Mouse (Mus musculus) limb, embryonic 13.5 days (tissue): ENCODE results near the gene Lman1l. TPM values are rescaled to one million over a fixed set of nuclear protein-coding genes. Genes with fewer than 3 reads are reported as not detected.

Experiments
- ATAC-seq: fragments of 200-750 bp; cut with Nextera tagmentation; 2 replicates; pipeline ENCODE4 v1.8.0; 2017; ENCODE audit warnings: low read depth, moderate number of reproducible peaks, moderate TSS enrichment; ENCODE audit not compliant: low FRiP score
- H3K27ac ChIP-seq: fragments of 300-500 bp; sonication (generic); 2 replicates; pipeline ENCODE4 v1.5.1; 2015; ENCODE audit warnings: inconsistent platforms, mild to moderate bottlenecking, moderate library complexity
- H3K27me3 ChIP-seq: fragments of 300-500 bp; sonication (generic); 2 replicates; pipeline ENCODE4 v1.6.1; 2015; ENCODE audit warnings: mild to moderate bottlenecking, inconsistent platforms
- H3K36me3 ChIP-seq: fragments of 300-500 bp; sonication (generic); 2 replicates; pipeline ENCODE4 v1.6.1; 2015; ENCODE audit warnings: inconsistent platforms, mild to moderate bottlenecking, moderate library complexity
- H3K4me1 ChIP-seq: fragments of 300-500 bp; sonication (generic); 2 replicates; pipeline ENCODE4 v1.6.1; 2015; ENCODE audit warnings: inconsistent platforms
- H3K4me2 ChIP-seq: fragments of 300-500 bp; sonication (generic); replicated peaks from 2 replicates; pipeline ENCODE4 v1.6.1; 2015; ENCODE audit warnings: inconsistent platforms, mild to moderate bottlenecking, moderate library complexity
- H3K4me3 ChIP-seq: fragments of 300-500 bp; sonication (generic); 2 replicates; pipeline ENCODE4 v1.5.1; 2015; ENCODE audit warnings: moderate library complexity, mild to moderate bottlenecking, inconsistent platforms
- H3K9ac ChIP-seq: fragments of 300-500 bp; sonication (generic); 2 replicates; pipeline ENCODE4 v1.6.1; 2015; ENCODE audit warnings: mild to moderate bottlenecking, inconsistent platforms
- H3K9me3 ChIP-seq: fragments of 300-500 bp; sonication (generic); 2 replicates; pipeline ENCODE4 v1.6.1; 2016; ENCODE audit warnings: inconsistent platforms
- WGBS: fragments of 180-500 bp; shearing (Covaris S2); methylation state at CpG from one replicate; pipeline ENCODE4 v1.1.7; 2015; 5-methylcytosine and 5-hydroxymethylcytosine counted together
- polyA plus RNA-seq: library from polyadenylated mRNA; unstranded; fragments of >200 nt; fragmentation: Nextera tagmentation; extraction: Ambion mirVana; gene quantifications from 2 replicates; pipeline ENCODE4 v1.2.1, GENCODE M21; 2015

Lman1l gene
- polyA plus RNA-seq, 1 experiment from 2014 or later, result not detected

DNA sequence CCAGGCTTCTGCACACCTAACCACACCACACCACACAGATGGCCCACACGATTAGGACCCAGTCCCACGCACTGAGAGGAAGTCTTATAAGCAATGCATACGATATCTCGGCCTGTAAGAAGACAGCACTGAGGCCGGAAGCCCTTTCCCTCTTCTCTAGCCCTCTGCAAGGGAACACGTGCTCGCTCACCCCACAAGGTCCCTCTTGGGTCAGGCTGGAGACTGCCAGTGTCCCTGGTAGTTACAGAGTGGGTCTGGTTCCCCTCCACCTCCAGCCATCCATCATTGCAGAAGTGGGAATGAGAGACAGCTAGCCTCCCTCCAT, 23.2 kb upstream of the Lman1l start:
- H3K9me3 ChIP-seq, result no peaks in the 10 kb centered on the region
- H3K4me3 ChIP-seq, result peak overlapping the region; percentile 74
- peaks cover 57% of the 10 kb centered on the region for H3K4me1 ChIP-seq
- H3K9ac ChIP-seq, result peak overlapping the region; percentile 93
- ATAC-seq, result no peak
- no peaks in the 10 kb centered on the region for H3K27me3 ChIP-seq
- 36% methylated on average over 7 of the region's 7 CpGs for WGBS
- H3K27ac ChIP-seq, result no peak overlapping the region
- peak overlapping the region; percentile 97 for H3K4me2 ChIP-seq
- H3K36me3 ChIP-seq, result peaks cover 15% of the 10 kb centered on the region

DNA sequence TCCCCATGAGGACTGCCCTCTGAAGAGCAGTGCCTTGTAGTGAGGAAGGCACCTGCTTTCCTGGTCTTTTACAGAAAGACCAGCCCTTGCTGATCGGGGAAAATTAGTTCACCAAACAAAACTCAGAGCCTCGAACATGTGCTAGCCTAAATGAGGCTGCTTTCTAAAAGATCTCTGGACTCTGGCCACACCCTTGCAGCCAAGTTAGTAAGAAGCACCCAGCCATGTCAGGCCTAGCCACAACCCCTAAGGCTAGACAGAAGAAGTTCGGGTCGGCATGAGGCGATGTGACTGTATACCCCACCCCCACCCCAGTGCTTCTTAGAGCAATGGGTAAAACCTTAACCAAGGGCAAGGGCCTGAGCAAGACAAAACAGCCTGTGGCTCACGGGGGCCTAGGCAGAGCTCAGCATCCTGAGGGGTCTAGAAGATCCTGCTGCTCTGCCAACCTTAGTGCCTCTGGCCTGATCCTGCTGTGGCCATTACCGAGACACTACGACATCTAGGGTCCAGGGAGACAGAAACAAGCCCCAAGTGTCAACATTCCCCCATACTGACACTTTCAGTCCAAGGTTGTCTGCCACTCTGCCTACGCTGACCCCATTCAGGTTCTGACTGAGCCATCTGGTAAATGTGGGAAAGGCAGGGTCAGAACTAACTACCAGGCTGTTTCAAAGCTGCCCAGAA, 22.7 kb upstream of the Lman1l start:
- H3K36me3 ChIP-seq, result peaks cover 15% of the 10 kb centered on the region
- no peak overlapping the region for H3K27ac ChIP-seq
- H3K4me3 ChIP-seq, result peak overlapping the region; percentile 74
- H3K9ac ChIP-seq, result peak overlapping the region; percentile 93
- no peaks in the 10 kb centered on the region for H3K9me3 ChIP-seq
- H3K4me2 ChIP-seq, result peak overlapping the region; percentile 97
- peaks cover 62% of the 10 kb centered on the region for H3K4me1 ChIP-seq
- ATAC-seq, result no peak
- WGBS, result 65% methylated on average over 9 of the region's 9 CpGs
- H3K27me3 ChIP-seq, result no peaks in the 10 kb centered on the region

GRCm38 (mm10) chr9:57641775-57642550, 21.4 kb upstream of the Lman1l start:
- WGBS, result 87% methylated on average over 13 of the region's 13 CpGs
- Histone ChIP-seq H3K36me3 (peaks cover 15% of the 10 kb centered on the region), H3K4me1 (peaks cover 74% of the 10 kb centered on the region), H3K9me3 (no peaks in the 10 kb centered on the region), H3K9ac (0 out of 2 replicates have a peak overlapping the region, but pooled peaks have one; percentile 3), H3K27me3 (no peaks in the 10 kb centered on the region), H3K4me2 (0 out of 2 replicates have a peak overlapping the region, but pooled peaks have one; percentile 97), H3K27ac (no peak overlapping the region), H3K4me3 (no peak overlapping the region)
- ATAC-seq, result no peak

DNA sequence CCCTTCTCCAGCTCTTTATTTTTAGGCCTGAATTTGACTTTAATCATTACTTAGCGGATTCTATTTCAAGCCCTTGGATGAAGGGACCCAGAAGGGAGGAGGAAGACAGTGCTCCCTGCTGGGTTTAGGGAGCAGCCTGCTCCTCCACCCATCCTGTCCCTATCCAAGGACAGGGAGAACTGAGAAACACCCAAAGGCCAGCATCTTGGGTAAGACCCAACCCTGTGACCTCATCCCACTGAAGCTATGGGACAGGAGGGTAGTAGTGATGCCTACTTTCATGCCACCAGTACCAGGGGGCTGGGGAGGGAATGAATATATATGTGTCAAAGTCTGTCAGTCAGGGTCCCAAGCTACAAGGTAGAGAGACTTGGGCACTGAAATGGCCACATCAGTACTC, 20.4 kb upstream of the Lman1l start:
- Histone ChIP-seq H3K4me1 (peaks cover 83% of the 10 kb centered on the region), H3K27ac (peak overlapping the region; percentile 84; the same call in 1 of the 2 replicates), H3K4me3 (0 out of 2 replicates have a peak overlapping the region, but pooled peaks have one; percentile 10), H3K36me3 (peaks cover 15% of the 10 kb centered on the region), H3K9me3 (no peaks in the 10 kb centered on the region), H3K27me3 (no peaks in the 10 kb centered on the region), H3K9ac (peak overlapping the region; percentile 65; the same call in 1 of the 2 replicates), H3K4me2 (peak overlapping the region; percentile 56)
- 100% methylated on average over 1 of the region's 1 CpGs for WGBS
- ATAC-seq, result no peak

DNA sequence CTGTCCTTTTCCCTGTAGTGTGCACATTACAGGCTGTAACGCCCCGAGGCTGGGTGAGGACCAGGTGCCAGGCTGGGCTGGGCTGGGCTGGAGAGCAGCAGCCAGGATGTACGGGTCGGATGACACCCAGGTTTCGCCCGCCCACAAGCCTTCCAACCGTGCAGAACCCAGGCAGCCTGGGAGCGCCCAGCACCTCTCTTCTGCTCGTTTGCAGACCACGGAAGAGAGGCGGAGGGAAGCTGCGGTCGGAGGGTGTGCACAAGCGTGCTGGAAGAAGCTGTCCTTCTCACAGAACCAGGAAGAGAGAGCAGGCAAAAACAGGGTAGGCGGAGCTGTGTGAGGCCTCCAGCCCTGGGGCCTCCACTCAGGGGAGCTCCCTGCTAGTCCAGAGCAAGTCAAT, 19.8 kb upstream of the Lman1l start:
- Histone ChIP-seq H3K36me3 (peaks cover 15% of the 10 kb centered on the region), H3K4me1 (peaks cover 83% of the 10 kb centered on the region), H3K9me3 (no peaks in the 10 kb centered on the region), H3K9ac (peak overlapping the region; percentile 65), H3K27me3 (no peaks in the 10 kb centered on the region), H3K4me3 (peak overlapping the region; percentile 20), H3K27ac (peak overlapping the region; percentile 84), H3K4me2 (peak overlapping the region; percentile 56)
- 0 out of 2 replicates have a peak, but pooled peaks have one; percentile 14 for ATAC-seq
- WGBS, result 13% methylated on average over 15 of the region's 15 CpGs

- Histone ChIP-seq H3K27me3 (no peaks in the 10 kb centered on the region), H3K36me3 (peaks cover 15% of the 10 kb centered on the region), H3K9ac (peak overlapping the region; percentile 65), H3K9me3 (no peaks in the 10 kb centered on the region), H3K4me3 (peak overlapping the region; percentile 20), H3K4me1 (peaks cover 83% of the 10 kb centered on the region), H3K27ac (peak overlapping the region; percentile 84), H3K4me2 (peak overlapping the region; percentile 56)
- no peak for ATAC-seq
- WGBS, result 71% methylated on average over 5 of the region's 5 CpGs
These were observed 19.2 kb upstream of the Lman1l start for GRCm38 (mm10) chr9:57639661-57640328.

DNA sequence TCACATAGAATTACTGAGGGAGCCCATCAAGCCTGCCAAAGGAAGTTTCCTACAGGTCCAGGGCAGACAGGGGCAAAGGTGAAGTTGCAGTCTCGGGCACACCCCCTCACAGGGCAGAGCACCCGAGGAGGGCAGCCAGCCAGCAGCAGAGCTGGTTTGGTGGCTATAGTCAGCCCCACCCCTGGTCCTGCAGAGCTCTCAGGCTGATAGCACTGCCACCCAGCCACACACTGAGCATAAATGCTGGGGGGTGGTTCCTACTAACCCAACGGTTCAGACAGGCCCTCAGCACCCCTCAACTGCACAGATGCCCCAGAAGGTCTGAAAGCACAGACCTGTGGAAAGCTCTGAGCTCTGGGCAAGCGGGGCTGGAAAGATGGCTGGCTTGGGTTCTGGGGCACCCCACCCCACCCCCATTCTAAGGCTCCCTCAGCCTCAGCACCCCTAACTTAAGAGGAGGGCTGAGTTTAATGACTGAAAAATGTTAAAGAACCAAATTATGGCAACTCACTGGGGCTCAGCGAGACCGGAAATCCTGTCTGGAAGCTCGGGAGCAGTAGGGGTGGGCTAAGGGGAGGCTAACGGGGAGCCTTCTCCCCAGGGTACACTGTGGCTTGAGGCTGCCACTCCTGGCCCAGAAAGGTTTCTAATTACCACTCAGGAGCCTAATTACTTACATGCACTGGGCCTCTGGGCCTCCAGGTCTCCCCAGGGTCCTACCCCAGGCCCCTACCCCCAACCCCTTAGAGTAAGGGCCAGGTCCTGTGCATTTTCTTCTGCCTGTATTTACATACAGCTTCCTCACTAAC, 18.3 kb upstream of the Lman1l start:
- no peak for ATAC-seq
- H3K9ac ChIP-seq, result peak overlapping the region; percentile 65

DNA sequence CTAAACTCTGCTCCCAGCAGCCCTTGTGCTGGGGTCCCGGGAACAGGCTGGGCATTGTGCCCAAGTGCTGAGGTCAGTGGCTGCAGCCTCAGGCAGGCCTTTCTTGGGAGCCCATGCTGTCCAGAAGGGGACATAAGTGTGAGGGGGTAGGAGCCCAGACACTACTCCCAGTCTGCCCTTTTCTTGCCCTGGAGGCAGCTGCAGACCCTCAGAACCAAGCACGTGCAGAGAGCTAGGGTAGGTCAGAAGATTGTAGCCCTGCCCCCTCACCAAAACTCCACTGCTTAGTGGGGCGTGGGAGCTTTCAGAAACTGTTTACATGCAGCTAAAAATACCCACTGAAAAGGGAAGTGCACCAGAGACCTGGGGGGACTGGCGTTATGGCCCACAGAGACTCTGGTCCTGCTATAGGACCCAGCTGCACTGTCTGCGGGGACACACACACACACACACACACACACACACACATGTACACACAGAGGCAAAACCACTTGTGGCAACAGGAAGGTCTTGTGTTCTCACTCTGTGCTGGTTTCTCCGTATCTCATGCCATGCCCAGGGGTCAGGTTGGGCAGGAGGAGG, 17.3 kb upstream of the Lman1l start:
- WGBS, result 38% methylated on average over 6 of the region's 6 CpGs
- Histone ChIP-seq H3K9ac (peak overlapping the region; percentile 65), H3K27ac (peak overlapping the region; percentile 84), H3K4me2 (peak overlapping the region; percentile 56), H3K4me3 (no peak overlapping the region; the same call in 1 of the 2 replicates), H3K4me1 (peaks cover 81% of the 10 kb centered on the region), H3K9me3 (no peaks in the 10 kb centered on the region), H3K36me3 (peaks cover 26% of the 10 kb centered on the region), H3K27me3 (no peaks in the 10 kb centered on the region)
- ATAC-seq, result peak; percentile 55

More for the DNA sequence above, 18.3 kb upstream of the Lman1l start:
- H3K4me2 ChIP-seq, result peak overlapping the region; percentile 56
- peak overlapping the region; percentile 84 for H3K27ac ChIP-seq
- H3K36me3 ChIP-seq, result peaks cover 22% of the 10 kb centered on the region
- no peak overlapping the region for H3K4me3 ChIP-seq
- 14% methylated on average over 8 of the region's 8 CpGs for WGBS
- no peaks in the 10 kb centered on the region for H3K9me3 ChIP-seq
- peaks cover 85% of the 10 kb centered on the region for H3K4me1 ChIP-seq
- no peaks in the 10 kb centered on the region for H3K27me3 ChIP-seq

- H3K4me2 ChIP-seq, result peak overlapping the region; percentile 56
- 72% methylated on average over 3 of the region's 3 CpGs for WGBS
- H3K27me3 ChIP-seq, result no peaks in the 10 kb centered on the region
These were observed 16.7 kb upstream of the Lman1l start for GRCm38 (mm10) chr9:57637272-57637671.

GRCm38 (mm10) chr9:57633481-57634024, 13.0 kb upstream of the Lman1l start:
- no peak overlapping the region for H3K27ac ChIP-seq
- H3K9me3 ChIP-seq, result no peaks in the 10 kb centered on the region
- WGBS, result 50% methylated on average over 4 of the region's 4 CpGs
- peaks cover 48% of the 10 kb centered on the region for H3K36me3 ChIP-seq
- no peak overlapping the region for H3K4me3 ChIP-seq
- 0 out of 2 replicates have a peak overlapping the region, but pooled peaks have one; percentile 1 for H3K9ac ChIP-seq
- ATAC-seq, result no peak
- peaks cover 38% of the 10 kb centered on the region for H3K4me1 ChIP-seq
- no peaks in the 10 kb centered on the region for H3K27me3 ChIP-seq
- H3K4me2 ChIP-seq, result no peak overlapping the region

More at GRCm38 (mm10) chr9:57637272-57637671, 16.7 kb upstream of the Lman1l start:
- Histone ChIP-seq H3K36me3 (peaks cover 26% of the 10 kb centered on the region), H3K9me3 (no peaks in the 10 kb centered on the region), H3K4me1 (peaks cover 75% of the 10 kb centered on the region), H3K27ac (peak overlapping the region; percentile 84; the same call in 1 of the 2 replicates), H3K4me3 (no peak overlapping the region; the same call in 1 of the 2 replicates), H3K9ac (no peak overlapping the region)
- peak; percentile 52 for ATAC-seq
